Mouse (Mus musculus) heart, embryonic 15.5 days (tissue): Measurements from ENCODE around the gene Tox2. TPM values are rescaled to one million over a fixed set of nuclear protein-coding genes. Genes with fewer than 3 reads are reported as not detected.

Experiments used
- ATAC-seq: fragments of 200-750 bp; cut with Nextera tagmentation; replicated peaks from 2 replicates; pipeline ENCODE4 v1.8.0; 2017; ENCODE audit warnings: low read depth, moderate TSS enrichment; ENCODE audit not compliant: insufficient number of reproducible peaks, insufficient read depth, low FRiP score
- H3K27ac ChIP-seq: fragments of 300-500 bp; sonication (generic); 2 replicates; pipeline ENCODE4 v1.5.1; 2015; ENCODE audit warnings: mild to moderate bottlenecking, inconsistent platforms
- H3K27me3 ChIP-seq: fragments of 300-500 bp; sonication (generic); 2 replicates; pipeline ENCODE4 v1.6.1; 2015; ENCODE audit warnings: inconsistent platforms
- H3K36me3 ChIP-seq: fragments of 300-500 bp; sonication (generic); 2 replicates; pipeline ENCODE4 v1.6.1; 2015; ENCODE audit warnings: mild to moderate bottlenecking, inconsistent platforms
- H3K4me1 ChIP-seq: fragments of 300-500 bp; sonication (generic); replicated peaks from 2 replicates; pipeline ENCODE4 v1.6.1; 2015; ENCODE audit warnings: inconsistent platforms
- H3K4me2 ChIP-seq: fragments of 300-500 bp; sonication (generic); 2 replicates; pipeline ENCODE4 v1.6.1; 2015; ENCODE audit warnings: inconsistent platforms, mild to moderate bottlenecking, moderate library complexity
- H3K4me3 ChIP-seq: fragments of 300-500 bp; sonication (generic); 2 replicates; pipeline ENCODE4 v1.5.1; 2015; ENCODE audit warnings: mild to moderate bottlenecking, inconsistent platforms
- H3K9ac ChIP-seq: fragments of 300-500 bp; sonication (generic); 2 replicates; pipeline ENCODE4 v1.6.1; 2015; ENCODE audit warnings: mild to moderate bottlenecking, inconsistent platforms
- H3K9me3 ChIP-seq: fragments of 300-500 bp; sonication (generic); replicated peaks from 2 replicates; pipeline ENCODE4 v1.6.1; 2016; ENCODE audit warnings: inconsistent platforms
- WGBS: fragments of 180-500 bp; shearing (Covaris S2); methylation state at CpG from one replicate; pipeline ENCODE4 v1.1.7; 2015; ENCODE audit warnings: mixed read lengths; 5-methylcytosine and 5-hydroxymethylcytosine counted together
- polyA plus RNA-seq: library from polyadenylated mRNA; unstranded; fragments of >200 nt; fragmentation: Nextera tagmentation; extraction: Ambion mirVana; gene quantifications from 2 replicates; pipeline ENCODE4 v1.2.1, GENCODE M21; 2015

The Tox2 gene
- polyA plus RNA-seq, 1 experiment from 2014 or later = 4.4 TPM

DNA sequence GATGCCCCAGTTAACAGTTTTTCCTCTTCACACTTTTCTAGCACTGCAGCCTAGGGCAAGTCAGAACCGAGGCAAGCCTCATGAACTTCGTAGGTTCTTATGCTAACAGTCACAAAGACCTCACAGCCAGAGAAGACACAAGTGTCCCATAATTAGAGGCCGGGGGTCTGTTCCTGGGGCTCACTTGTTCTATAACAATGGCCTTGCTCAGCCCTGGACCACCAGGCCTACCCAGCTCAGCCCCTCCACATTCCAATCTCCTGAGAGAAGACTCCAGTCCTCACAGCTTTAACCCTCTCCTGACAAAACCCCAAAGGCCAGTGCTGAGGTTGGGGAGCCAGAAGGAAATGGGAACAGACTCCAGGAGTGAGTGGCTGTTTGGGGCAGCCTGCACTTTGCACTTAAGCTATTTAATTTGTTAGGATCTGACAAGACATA lies 12.9 kb upstream of the Tox2 start:
- H3K36me3 ChIP-seq = no peaks in the 10 kb centered on the region
- no peak for ATAC-seq
- H3K9me3 ChIP-seq = no peaks in the 10 kb centered on the region
- no peaks in the 10 kb centered on the region for H3K27me3 ChIP-seq
- no peak overlapping the region for H3K27ac ChIP-seq
- no peak overlapping the region for H3K9ac ChIP-seq
- WGBS = 16% methylated on average over 3 of the region's 3 CpGs
- H3K4me3 ChIP-seq = no peak overlapping the region
- no peak overlapping the region for H3K4me2 ChIP-seq
- no peaks in the 10 kb centered on the region; the same call in none of the 2 replicates for H3K4me1 ChIP-seq

DNA sequence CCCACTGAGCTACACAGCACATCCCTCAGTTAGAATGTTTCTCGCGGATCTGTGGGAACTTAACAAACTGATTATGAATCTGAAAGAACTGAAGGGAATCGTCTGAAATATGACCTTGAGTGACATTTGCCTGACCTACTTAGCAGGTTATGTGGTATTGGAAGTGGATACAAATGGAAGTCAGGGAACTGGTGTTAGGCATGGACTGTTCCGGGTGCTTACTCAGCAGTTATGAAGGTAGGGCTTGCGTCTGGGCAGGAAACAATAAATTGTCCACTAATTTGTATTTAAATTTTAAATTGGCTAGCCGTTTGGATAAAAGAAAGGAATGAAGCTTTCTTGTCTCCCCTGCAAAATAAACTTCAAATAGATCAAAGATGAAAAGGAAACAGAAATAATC lies 10.4 kb upstream of the Tox2 start:
- no peaks in the 10 kb centered on the region; the same call in none of the 2 replicates for H3K4me1 ChIP-seq
- WGBS = 80% methylated on average over 6 of the region's 6 CpGs
- no peak overlapping the region for H3K9ac ChIP-seq
- H3K27me3 ChIP-seq = peaks cover 2% of the 10 kb centered on the region
- no peaks in the 10 kb centered on the region for H3K36me3 ChIP-seq
- H3K27ac ChIP-seq = no peak overlapping the region
- H3K4me2 ChIP-seq = no peak overlapping the region
- no peaks in the 10 kb centered on the region for H3K9me3 ChIP-seq
- H3K4me3 ChIP-seq = no peak overlapping the region
- no peak for ATAC-seq

DNA sequence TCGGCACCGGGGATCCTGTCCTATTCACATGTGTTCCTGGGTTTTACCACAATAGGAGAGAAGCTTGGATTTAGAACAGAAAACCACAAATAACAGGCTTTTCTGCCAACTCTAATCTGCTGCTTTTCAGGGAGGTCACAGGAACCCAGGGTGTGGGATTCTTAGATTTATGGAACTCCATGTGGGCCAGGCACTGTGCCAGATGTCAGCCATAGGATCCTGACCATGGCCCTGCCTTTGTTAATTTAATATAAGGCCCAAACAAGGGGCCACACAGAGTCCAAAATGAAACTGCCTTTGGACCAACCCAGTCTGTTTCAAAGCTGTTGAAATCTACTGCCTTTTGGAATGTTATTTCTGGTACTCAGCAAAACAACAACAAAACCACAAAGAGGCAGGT lies 8.9 kb upstream of the Tox2 start:
- no peak for ATAC-seq
- 77% methylated on average over 2 of the region's 2 CpGs for WGBS

DNA sequence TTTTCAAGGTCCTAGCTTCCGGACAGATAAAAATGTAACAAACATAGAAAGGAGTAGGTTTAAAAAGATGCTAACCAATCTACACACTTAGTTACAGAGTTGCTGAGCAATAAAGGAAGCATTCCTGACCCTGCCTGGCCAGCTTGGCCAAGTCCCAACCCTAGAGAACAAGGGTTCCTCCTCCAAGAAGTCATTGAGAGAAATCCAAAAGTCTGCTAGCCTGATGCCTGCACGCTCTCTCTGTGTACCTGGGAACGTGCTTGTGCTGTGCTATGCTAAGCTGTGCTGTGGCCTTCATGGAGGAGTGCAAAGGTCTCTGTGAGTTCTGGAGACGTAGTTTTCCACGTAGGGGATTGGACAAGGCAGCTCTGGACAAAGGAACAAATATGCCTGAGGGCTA lies 8.4 kb upstream of the Tox2 start:
- H3K27me3 ChIP-seq = peaks cover 11% of the 10 kb centered on the region
- H3K9me3 ChIP-seq = no peaks in the 10 kb centered on the region
- H3K9ac ChIP-seq = no peak overlapping the region
- no peak overlapping the region for H3K4me2 ChIP-seq
- no peak overlapping the region for H3K4me3 ChIP-seq
- ATAC-seq = no peak
- H3K4me1 ChIP-seq = no peaks in the 10 kb centered on the region; the same call in none of the 2 replicates
- no peak overlapping the region for H3K27ac ChIP-seq
- no peaks in the 10 kb centered on the region for H3K36me3 ChIP-seq
- 64% methylated on average over 5 of the region's 5 CpGs for WGBS

More for the DNA sequence above, 8.9 kb upstream of the Tox2 start:
- no peak overlapping the region for H3K27ac ChIP-seq
- peaks cover 8% of the 10 kb centered on the region for H3K27me3 ChIP-seq
- no peaks in the 10 kb centered on the region for H3K36me3 ChIP-seq
- H3K4me3 ChIP-seq = no peak overlapping the region
- H3K9me3 ChIP-seq = no peaks in the 10 kb centered on the region
- H3K4me1 ChIP-seq = no peaks in the 10 kb centered on the region; the same call in none of the 2 replicates
- H3K4me2 ChIP-seq = no peak overlapping the region
- no peak overlapping the region for H3K9ac ChIP-seq

DNA sequence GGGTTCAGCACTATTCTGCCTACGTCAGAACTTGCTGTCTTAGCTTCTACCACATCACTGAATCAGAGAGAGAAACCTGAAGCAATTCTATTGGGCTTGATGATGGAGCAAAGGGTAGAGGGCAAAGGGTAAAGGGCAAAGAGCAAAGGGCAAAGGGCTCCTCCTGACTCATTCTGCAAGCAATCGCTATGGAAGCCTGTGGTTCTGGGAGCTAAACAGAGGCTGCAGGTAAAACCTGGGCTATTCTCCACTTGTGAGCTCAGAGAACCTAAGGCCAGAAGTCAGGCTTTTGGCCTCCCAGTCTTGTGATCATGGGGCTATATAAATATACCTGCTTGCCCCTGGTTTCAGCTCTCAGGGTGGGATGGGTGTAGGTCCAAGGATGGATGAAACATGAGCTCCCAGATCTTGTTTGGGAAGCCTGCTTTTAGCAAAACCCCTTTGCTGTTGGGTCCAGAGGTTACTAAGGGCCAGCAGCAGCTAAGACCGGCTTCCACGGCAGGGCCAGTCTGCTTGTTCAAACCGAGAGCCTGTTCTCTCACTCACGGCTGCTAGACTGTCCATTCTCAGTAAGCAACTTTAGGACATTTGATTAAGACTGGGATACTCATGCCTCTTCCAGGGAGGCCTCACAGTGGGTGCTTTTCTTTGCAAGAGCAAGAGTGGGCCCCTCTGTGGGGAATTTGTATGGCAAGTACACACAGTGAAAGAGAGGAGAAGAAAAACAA lies 7.7 kb upstream of the Tox2 start:
- H3K36me3 ChIP-seq = no peaks in the 10 kb centered on the region
- WGBS = 73% methylated on average over 6 of the region's 6 CpGs
- no peak overlapping the region for H3K27ac ChIP-seq
- no peaks in the 10 kb centered on the region; the same call in 1 of the 2 replicates for H3K4me1 ChIP-seq
- peaks cover 14% of the 10 kb centered on the region for H3K27me3 ChIP-seq
- no peak for ATAC-seq
- H3K4me2 ChIP-seq = no peak overlapping the region
- no peak overlapping the region for H3K9ac ChIP-seq
- H3K4me3 ChIP-seq = no peak overlapping the region
- no peaks in the 10 kb centered on the region for H3K9me3 ChIP-seq

DNA sequence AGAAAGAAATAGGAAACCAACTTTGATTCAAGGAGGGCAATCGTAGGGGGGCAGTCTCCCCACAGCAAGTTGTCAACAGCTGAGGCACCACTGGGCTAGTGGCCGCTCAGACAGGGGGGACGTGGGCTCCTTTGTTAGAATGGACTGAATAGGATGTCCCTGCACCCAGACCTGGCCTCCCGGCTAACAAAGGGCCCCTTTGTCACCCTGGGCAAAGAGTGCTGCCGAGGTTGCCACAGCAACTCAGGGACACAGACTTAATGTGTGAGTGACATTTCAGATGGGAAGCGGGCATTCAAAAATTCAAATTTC lies 7.1 kb upstream of the Tox2 start:
- 56% methylated on average over 6 of the region's 6 CpGs for WGBS
- no peaks in the 10 kb centered on the region; the same call in 1 of the 2 replicates for H3K4me1 ChIP-seq
- no peaks in the 10 kb centered on the region for H3K9me3 ChIP-seq
- H3K36me3 ChIP-seq = no peaks in the 10 kb centered on the region
- H3K27me3 ChIP-seq = peaks cover 14% of the 10 kb centered on the region
- no peak overlapping the region for H3K4me2 ChIP-seq
- no peak for ATAC-seq
- H3K27ac ChIP-seq = no peak overlapping the region
- H3K4me3 ChIP-seq = no peak overlapping the region
- H3K9ac ChIP-seq = no peak overlapping the region

DNA sequence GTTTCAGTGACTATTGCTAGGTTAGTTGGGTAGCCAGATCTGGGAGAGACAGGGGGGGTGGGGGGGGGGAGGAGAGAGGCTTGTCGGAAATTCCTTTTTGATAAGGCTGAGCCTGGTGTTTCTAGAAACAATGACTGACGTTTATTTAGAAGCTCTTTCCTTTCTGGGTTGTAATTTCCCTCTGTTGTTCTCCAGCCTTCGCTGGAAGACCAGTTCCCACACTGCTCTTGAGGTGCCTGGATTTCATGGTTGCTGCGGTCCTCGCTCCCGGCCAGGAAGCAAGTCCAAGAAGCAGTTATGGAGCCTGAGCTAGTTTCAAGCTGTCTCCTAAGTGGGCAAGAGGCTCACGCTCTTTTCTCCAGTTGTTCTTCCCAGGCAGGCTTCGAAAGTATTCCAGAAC lies 1.0 kb upstream of the Tox2 start:
- Histone ChIP-seq H3K4me2 (peak overlapping the region; percentile 91), H3K9ac (peak overlapping the region; percentile 29; the same call in 1 of the 2 replicates), H3K9me3 (no peaks in the 10 kb centered on the region), H3K27me3 (peaks cover 56% of the 10 kb centered on the region), H3K36me3 (no peaks in the 10 kb centered on the region), H3K27ac (peak overlapping the region; percentile 65), H3K4me3 (peak overlapping the region; percentile 60), H3K4me1 (peaks cover 31% of the 10 kb centered on the region)
- ATAC-seq = no peak
- 36% methylated on average over 8 of the region's 8 CpGs for WGBS

DNA sequence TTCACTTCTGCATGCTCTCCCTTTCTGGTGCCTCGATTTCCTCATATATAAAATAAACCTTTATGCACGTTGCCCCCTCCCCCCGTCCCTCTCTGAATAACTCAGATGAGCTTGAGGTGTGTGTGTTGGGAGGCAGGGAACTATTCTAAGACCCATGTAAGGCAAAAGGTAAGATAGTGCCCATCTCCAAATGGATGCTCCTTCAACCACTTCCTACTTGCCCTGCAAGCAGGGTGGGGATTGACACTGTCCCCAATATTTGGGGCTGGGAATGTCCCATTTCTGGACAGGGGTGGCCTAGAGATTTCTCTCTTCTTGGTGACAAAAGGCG lies 407 bp upstream of the Tox2 start:
- peak overlapping the region; percentile 65 for H3K27ac ChIP-seq
- peak overlapping the region; percentile 60 for H3K4me3 ChIP-seq
- no peaks in the 10 kb centered on the region for H3K9me3 ChIP-seq
- peaks cover 31% of the 10 kb centered on the region for H3K4me1 ChIP-seq
- ATAC-seq = no peak
- H3K9ac ChIP-seq = peak overlapping the region; percentile 29; the same call in 1 of the 2 replicates
- no peaks in the 10 kb centered on the region for H3K36me3 ChIP-seq
- peak overlapping the region; percentile 91 for H3K4me2 ChIP-seq
- H3K27me3 ChIP-seq = peaks cover 53% of the 10 kb centered on the region
- 3% methylated on average over 4 of the region's 4 CpGs for WGBS

DNA sequence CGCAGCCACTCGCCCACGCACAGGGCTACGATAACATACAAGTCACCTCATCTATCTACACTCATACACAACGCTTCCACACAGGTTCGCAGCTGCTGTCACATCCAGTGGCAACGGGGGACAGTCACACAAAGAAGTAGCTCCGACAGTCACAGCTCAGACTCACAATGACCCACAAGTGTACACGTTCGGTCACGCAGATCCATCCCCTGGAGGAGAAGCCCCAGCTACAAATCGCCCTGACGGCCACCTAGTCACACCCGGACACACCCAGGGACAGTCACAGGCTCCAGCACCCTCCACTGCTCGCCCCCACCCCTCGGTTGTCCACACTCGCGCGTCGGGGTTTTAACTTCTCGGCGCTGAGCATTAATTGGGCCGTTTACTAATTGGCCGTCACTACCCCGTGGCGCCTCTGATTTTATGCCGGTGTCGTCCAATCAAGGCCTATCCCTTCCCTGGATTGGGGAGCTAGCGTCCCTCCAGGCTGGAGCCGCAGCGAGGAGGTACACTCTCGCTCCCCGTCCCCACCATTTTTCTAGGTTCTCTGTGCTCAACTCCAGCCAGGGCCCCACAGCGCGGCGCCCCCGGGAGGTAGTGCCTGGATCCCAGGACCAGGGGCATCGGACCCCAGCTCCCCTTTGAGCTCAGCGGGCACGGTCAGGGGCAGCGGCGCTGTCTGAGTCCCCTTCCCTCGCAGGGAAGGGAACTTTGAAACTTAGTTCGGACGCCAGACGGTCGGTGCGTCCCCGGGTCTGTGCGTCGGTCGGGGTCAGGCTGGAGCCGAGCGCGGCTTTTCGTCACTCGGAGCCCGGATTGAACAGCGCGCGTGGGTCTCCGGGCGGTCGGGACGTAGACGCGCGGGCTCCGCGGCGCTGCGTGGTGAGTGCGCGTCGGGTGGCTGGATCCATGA lies 966 bp downstream of the Tox2 start:
- Histone ChIP-seq H3K4me3 (peak overlapping the region; percentile 60), H3K9ac (peak overlapping the region; percentile 46), H3K9me3 (no peaks in the 10 kb centered on the region), H3K4me2 (peak overlapping the region; percentile 91), H3K4me1 (peaks cover 31% of the 10 kb centered on the region), H3K36me3 (no peaks in the 10 kb centered on the region), H3K27me3 (peaks cover 49% of the 10 kb centered on the region), H3K27ac (no peak overlapping the region)
- WGBS = 1% methylated on average over 75 of the region's 75 CpGs
- ATAC-seq = no peak; the same call in 1 of the 2 replicates

DNA sequence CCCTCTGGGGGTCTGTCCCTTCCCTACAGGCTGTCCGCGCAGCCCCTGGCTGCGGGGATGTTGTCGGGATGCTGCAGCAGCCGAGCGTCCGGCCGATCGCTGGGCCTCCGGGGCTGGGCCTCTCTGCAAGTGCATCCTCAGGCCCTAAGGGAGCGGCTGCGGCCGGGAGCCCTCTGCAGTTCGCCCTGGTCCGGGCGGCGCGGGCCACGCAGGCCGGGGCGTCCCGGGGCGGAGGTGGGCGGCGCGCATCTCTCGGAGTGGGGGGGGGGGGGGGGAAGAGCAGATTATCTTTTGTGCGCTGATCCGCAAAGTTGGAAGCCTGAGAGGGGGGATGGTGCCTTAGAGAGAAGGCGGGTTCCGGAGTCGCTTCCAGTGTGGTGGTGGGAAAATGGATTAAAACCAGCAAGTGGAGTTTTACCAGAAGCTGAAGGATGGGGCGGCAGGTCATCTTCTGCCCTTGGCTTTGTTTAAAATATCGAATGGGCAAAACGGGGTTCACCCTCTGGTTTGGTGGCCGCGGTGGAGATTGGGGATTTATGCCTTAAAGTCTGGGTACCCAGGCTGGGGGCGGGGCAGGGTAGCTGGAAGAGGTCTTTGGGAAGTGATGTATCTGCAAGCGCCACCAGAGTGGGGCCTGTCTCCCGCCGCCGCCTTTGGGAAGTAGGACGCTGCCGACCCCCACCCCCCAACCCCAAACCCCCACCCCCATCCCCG lies 1.8 kb downstream of the Tox2 start:
- H3K36me3 ChIP-seq = no peaks in the 10 kb centered on the region
- H3K4me3 ChIP-seq = peak overlapping the region; percentile 60
- WGBS = under 1% methylated on average over 43 of the region's 45 CpGs
- peak overlapping the region; percentile 91 for H3K4me2 ChIP-seq
- no peaks in the 10 kb centered on the region for H3K9me3 ChIP-seq
- H3K9ac ChIP-seq = peak overlapping the region; percentile 46
- peaks cover 43% of the 10 kb centered on the region for H3K27me3 ChIP-seq
- no peak for ATAC-seq
- peaks cover 31% of the 10 kb centered on the region for H3K4me1 ChIP-seq
- H3K27ac ChIP-seq = no peak overlapping the region

DNA sequence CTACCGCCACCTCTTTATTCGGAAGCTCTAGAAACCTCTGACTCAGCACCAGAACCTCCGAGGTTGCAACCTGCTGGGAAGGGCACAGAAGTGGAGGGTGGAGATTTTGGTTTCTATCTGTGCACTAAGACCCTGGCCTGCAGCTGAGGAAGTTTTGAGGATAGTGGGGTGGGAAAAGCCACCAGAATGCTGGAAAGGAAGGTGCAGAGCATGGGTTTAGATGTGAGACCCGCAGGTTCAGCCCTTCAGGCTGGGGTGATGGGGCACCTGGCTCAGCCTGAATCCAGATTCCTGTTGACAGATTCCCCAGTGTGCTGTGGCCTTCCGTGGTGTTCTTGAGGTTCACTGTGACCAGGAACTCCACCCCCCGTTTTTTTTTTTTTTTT lies 2.3 kb downstream of the Tox2 start:
- 8% methylated on average over 6 of the region's 6 CpGs for WGBS
- Histone ChIP-seq H3K27ac (no peak overlapping the region), H3K9ac (no peak overlapping the region), H3K4me2 (peak overlapping the region; percentile 91), H3K4me1 (peaks cover 31% of the 10 kb centered on the region), H3K9me3 (no peaks in the 10 kb centered on the region), H3K4me3 (peak overlapping the region; percentile 60), H3K36me3 (no peaks in the 10 kb centered on the region), H3K27me3 (peaks cover 42% of the 10 kb centered on the region)
- no peak for ATAC-seq
